Mouse (Mus musculus) ES-Bruce4 (cell line): ENCODE results near the gene Arhgap10. TPM values are rescaled to one million over a fixed set of nuclear protein-coding genes. Genes with fewer than 3 reads are reported as not detected.

ENCODE experiments used
- H3K27ac ChIP-seq: 2 replicates; pipeline ENCODE4 v1.5.1; 2012; ENCODE audit warnings: low read length, inconsistent platforms; ENCODE audit not compliant: insufficient read depth
- H3K27me3 ChIP-seq: 2 replicates; pipeline ENCODE4 v1.6.1; 2012; ENCODE audit warnings: mild to moderate bottlenecking, low read length, inconsistent platforms; ENCODE audit not compliant: control insufficient read depth, poor library complexity, insufficient read depth, severe bottlenecking
- H3K36me3 ChIP-seq: 2 replicates; pipeline ENCODE4 v1.6.1; 2012; ENCODE audit warnings: inconsistent platforms, mild to moderate bottlenecking, low read length, moderate library complexity; ENCODE audit not compliant: control insufficient read depth, poor library complexity, insufficient read depth, severe bottlenecking
- H3K4me1 ChIP-seq: one replicate; pipeline ENCODE4 v1.8.1; 2011; ENCODE audit warnings: low read length; ENCODE audit not compliant: control insufficient read depth, insufficient read depth
- H3K4me3 ChIP-seq: 2 replicates; pipeline ENCODE4 v1.5.1; 2011; ENCODE audit warnings: low read depth, mild to moderate bottlenecking, low read length
- H3K9ac ChIP-seq: 2 replicates; pipeline ENCODE4 v1.6.1; 2012; ENCODE audit warnings: low read depth, mild to moderate bottlenecking, inconsistent platforms; ENCODE audit not compliant: poor library complexity, severe bottlenecking
- H3K9me3 ChIP-seq: replicated peaks from 2 replicates; pipeline ENCODE4 v1.6.1; 2012; ENCODE audit warnings: mild to moderate bottlenecking, low read length, inconsistent platforms; ENCODE audit not compliant: control insufficient read depth, poor library complexity, insufficient read depth, severe bottlenecking
- CTCF ChIP-seq: IDR thresholded peaks from one replicate; pipeline ENCODE4 v1.8.1; 2011; ENCODE audit warnings: low read depth, low read length
- EP300 ChIP-seq: IDR thresholded peaks from 2 replicates; pipeline ENCODE4 v1.6.1; 2011; ENCODE audit warnings: low read depth, low read length; ENCODE audit not compliant: insufficient read depth
- POLR2A ChIP-seq: IDR thresholded peaks from one replicate; pipeline ENCODE4 v1.8.1; 2011; ENCODE audit warnings: low read length; ENCODE audit not compliant: insufficient read depth
- polyA plus RNA-seq: library from polyadenylated mRNA; stranded (reverse); fragments of >200 nt; gene quantifications from 2 replicates; pipeline ENCODE4 v1.2.4, GENCODE M21; 2011; ENCODE audit warnings: low read depth; ENCODE audit not compliant: missing spikeins, insufficient read depth, insufficient read length

Arhgap10 gene
- polyA plus RNA-seq, 1 experiment: 26.0 TPM

DNA sequence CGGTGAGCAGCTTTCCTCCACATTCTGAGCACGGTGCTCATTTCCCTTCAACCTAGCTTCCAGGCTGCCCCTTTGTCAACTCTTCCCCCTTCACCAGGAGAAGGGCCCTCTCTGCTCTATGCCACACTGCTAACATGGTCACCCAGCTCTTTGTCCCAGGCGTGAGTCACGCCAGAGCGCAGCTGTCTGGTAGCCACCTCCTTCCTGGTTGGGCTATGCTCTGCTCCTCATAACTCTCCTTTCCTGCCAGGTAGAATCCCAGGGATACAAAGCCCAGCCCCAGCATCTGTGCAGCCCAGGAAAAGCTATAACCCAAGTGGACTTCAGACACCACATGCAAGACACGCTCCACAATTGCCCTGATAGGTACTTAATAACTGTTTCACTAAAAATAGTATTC, 256.5 kb downstream of the Arhgap10 start:
- no peak for TF ChIP-seq POLR2A
- no peak for TF ChIP-seq CTCF
- no peak for TF ChIP-seq EP300
- no peaks in the 10 kb centered on the region for H3K36me3 ChIP-seq
- H3K9ac ChIP-seq: no peak overlapping the region
- no peak overlapping the region for H3K27ac ChIP-seq
- H3K4me1 ChIP-seq: no peaks in the 10 kb centered on the region
- no peaks in the 10 kb centered on the region for H3K27me3 ChIP-seq
- H3K9me3 ChIP-seq: no peaks in the 10 kb centered on the region
- no peak overlapping the region for H3K4me3 ChIP-seq

DNA sequence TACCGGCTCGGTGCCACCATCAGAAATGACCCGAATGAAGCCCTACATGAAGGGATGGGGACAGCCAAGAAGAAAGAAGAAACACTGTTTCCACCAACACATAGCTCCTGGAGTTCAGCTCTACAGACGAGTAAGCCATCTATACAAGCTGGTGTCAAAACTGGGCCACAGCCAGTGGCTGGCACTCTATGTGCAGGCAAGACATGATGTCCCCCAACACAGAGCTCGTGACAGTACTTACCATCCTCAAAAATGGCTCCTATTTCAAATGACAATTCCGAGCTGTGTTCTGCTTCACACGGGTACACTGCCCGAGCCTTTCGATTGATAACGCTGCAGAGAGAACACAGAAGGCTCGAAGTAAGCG, 260.7 kb downstream of the Arhgap10 start:
- Histone ChIP-seq H3K9ac (no peak overlapping the region), H3K4me3 (no peak overlapping the region), H3K27me3 (no peaks in the 10 kb centered on the region), H3K27ac (no peak overlapping the region), H3K9me3 (no peaks in the 10 kb centered on the region), H3K36me3 (no peaks in the 10 kb centered on the region), H3K4me1 (no peaks in the 10 kb centered on the region)
- no peak for TF ChIP-seq CTCF
- no peak for TF ChIP-seq EP300
- no peak for TF ChIP-seq POLR2A

- Histone ChIP-seq H3K9me3 (no peaks in the 10 kb centered on the region), H3K36me3 (no peaks in the 10 kb centered on the region), H3K27ac (no peak overlapping the region), H3K27me3 (no peaks in the 10 kb centered on the region), H3K9ac (no peak overlapping the region), H3K4me3 (no peak overlapping the region), H3K4me1 (no peaks in the 10 kb centered on the region)
- TF ChIP-seq POLR2A (no peak), EP300 (no peak), CTCF (no peak)
These were observed 261.2 kb downstream of the Arhgap10 start for GRCm38 (mm10) chr8:77256450-77257084.

GRCm38 (mm10) chr8:77254466-77254865, 263.3 kb downstream of the Arhgap10 start:
- Histone ChIP-seq H3K27me3 (no peaks in the 10 kb centered on the region), H3K4me1 (no peaks in the 10 kb centered on the region), H3K9me3 (no peaks in the 10 kb centered on the region), H3K27ac (no peak overlapping the region), H3K4me3 (no peak overlapping the region), H3K36me3 (no peaks in the 10 kb centered on the region), H3K9ac (no peak overlapping the region)
- TF ChIP-seq EP300: no peak
- no peak for TF ChIP-seq CTCF
- no peak for TF ChIP-seq POLR2A

DNA sequence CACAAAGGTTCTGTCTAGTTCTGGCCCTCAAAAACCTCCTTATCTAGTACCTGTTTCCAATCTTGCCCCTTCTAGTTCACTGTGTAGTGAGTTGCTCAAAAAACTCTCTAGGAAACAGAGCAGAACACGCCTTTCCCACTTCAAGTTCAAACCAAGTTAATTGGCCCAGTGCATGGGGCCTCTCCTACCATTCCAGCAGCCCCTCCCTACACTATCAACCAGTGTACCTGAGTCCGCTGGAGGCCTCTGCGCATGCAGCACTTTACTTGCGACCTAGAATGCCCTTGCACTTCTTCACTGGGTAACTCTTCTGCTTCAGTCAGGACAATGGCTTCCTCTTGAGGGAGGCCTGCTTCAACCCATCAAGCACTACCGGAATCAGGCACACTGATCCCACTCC, 266.6 kb downstream of the Arhgap10 start:
- no peaks in the 10 kb centered on the region for H3K9me3 ChIP-seq
- no peaks in the 10 kb centered on the region for H3K27me3 ChIP-seq
- no peak overlapping the region for H3K4me3 ChIP-seq
- H3K36me3 ChIP-seq: no peaks in the 10 kb centered on the region
- H3K9ac ChIP-seq: no peak overlapping the region
- TF ChIP-seq POLR2A (no peak), CTCF (no peak), EP300 (no peak)
- no peaks in the 10 kb centered on the region for H3K4me1 ChIP-seq
- no peak overlapping the region for H3K27ac ChIP-seq

GRCm38 (mm10) chr8:77250094-77250493, 267.7 kb downstream of the Arhgap10 start:
- Histone ChIP-seq H3K4me3 (no peak overlapping the region), H3K36me3 (no peaks in the 10 kb centered on the region), H3K9ac (no peak overlapping the region), H3K9me3 (no peaks in the 10 kb centered on the region), H3K4me1 (no peaks in the 10 kb centered on the region), H3K27ac (no peak overlapping the region), H3K27me3 (no peaks in the 10 kb centered on the region)
- TF ChIP-seq POLR2A (no peak), CTCF (no peak), EP300 (no peak)
